In genomic region chr3:121156451-121157186, GRCm38 (mm10) we compare ENCODE assay signal across 12 mouse cellular contexts. TPM values are rescaled to one million over a fixed set of nuclear protein-coding genes. Genes with fewer than 3 reads are reported as not detected.
A peak's percentile ranks its signal among the peaks of the same experiment; 100 is the strongest.
DNase-seq lines count a peak whose midpoint lies in the region; ATAC-seq lines count a peak whose summit lies in the region.
"Had no signal": no experiment of that assay in that cellular context is flagged by ENCODE, and none has a peak within 500 bp of the region (broad histone marks: within the 10 kb centered on the region; RNA-seq: fewer than 3 reads in every experiment).

No protein-coding gene starts in this region.

- H3K9me3 ChIP-seq in forebrain, embryonic 11.5 days (ENCODE audit: control insufficient read depth, low read length): no peaks in the 10 kb centered on the region
- no peaks in the 10 kb centered on the region for H3K9me3 ChIP-seq in hindbrain, embryonic 15.5 days
- no peaks in the 10 kb centered on the region for H3K9me3 ChIP-seq in neural tube, embryonic 12.5 days
- H3K9me3 ChIP-seq in heart, embryonic 12.5 days (replicated peaks): no peaks in the 10 kb centered on the region; the same call in 1 of the 2 replicates
- H3K9me3 ChIP-seq: limb, embryonic 15.5 days; lung, embryonic 15.5 days had no signal

- H3K36me3 ChIP-seq in forebrain, embryonic 11.5 days (ENCODE audit: control insufficient read depth, insufficient read depth, low read length): no peaks in the 10 kb centered on the region
- no peaks in the 10 kb centered on the region for H3K36me3 ChIP-seq in hindbrain, embryonic 15.5 days
- H3K36me3 ChIP-seq in neural tube, embryonic 12.5 days: no peaks in the 10 kb centered on the region
- no peaks in the 10 kb centered on the region for H3K36me3 ChIP-seq in heart, embryonic 12.5 days
- H3K36me3 ChIP-seq: limb, embryonic 15.5 days; lung, embryonic 15.5 days had no signal

- H3K4me2 ChIP-seq in forebrain, embryonic 11.5 days (ENCODE audit: low read depth, low read length, severe bottlenecking): peak overlapping the region; percentile 31; the same call in 1 of the 2 replicates
- peak overlapping the region; percentile 26 for H3K4me2 ChIP-seq in hindbrain, embryonic 15.5 days
- H3K4me2 ChIP-seq in neural tube, embryonic 12.5 days (replicated peaks): peak overlapping the region; percentile 44
- no peak overlapping the region for H3K4me2 ChIP-seq in heart, embryonic 12.5 days
- H3K4me2 ChIP-seq: limb, embryonic 15.5 days; lung, embryonic 15.5 days had no signal

- peak overlapping the region; percentile 59; the same call in 1 of the 2 replicates for H3K27ac ChIP-seq in forebrain, embryonic 11.5 days (ENCODE audit: low read depth, low read length)
- H3K27ac ChIP-seq in hindbrain, embryonic 15.5 days (replicated peaks): no peak overlapping the region
- no peak overlapping the region for H3K27ac ChIP-seq in neural tube, embryonic 12.5 days
- no peak overlapping the region for H3K27ac ChIP-seq in heart, embryonic 12.5 days (ENCODE audit: poor library complexity, severe bottlenecking)
- H3K27ac ChIP-seq: heart, adult 2 months; limb, embryonic 15.5 days; lung, embryonic 15.5 days had no signal

- ATAC-seq in forebrain, embryonic 11.5 days (replicated peaks; ENCODE audit: low FRiP score): peak; percentile 80
- ATAC-seq in hindbrain, embryonic 15.5 days (ENCODE audit: low FRiP score, low read depth): no peak
- ATAC-seq in neural tube, embryonic 12.5 days (ENCODE audit: low FRiP score, low read depth): peak; percentile 73
- ATAC-seq in heart, embryonic 12.5 days (ENCODE audit: insufficient number of reproducible peaks, low FRiP score): no peak
- ATAC-seq: activated CD4-positive, CD25-positive, alpha-beta regulatory T cell, adult 4 months had no signal

- 31% methylated on average over 11 of the region's 11 CpGs for WGBS in forebrain, embryonic 11.5 days
- WGBS in hindbrain, embryonic 15.5 days: 53% methylated on average over 11 of the region's 11 CpGs
- 50% methylated on average over 11 of the region's 11 CpGs for WGBS in neural tube, embryonic 12.5 days
- 70% methylated on average over 11 of the region's 11 CpGs for WGBS in heart, embryonic 12.5 days

- H3K4me3 ChIP-seq in forebrain, embryonic 11.5 days (ENCODE audit: low read depth, low read length): 0 out of 2 replicates have a peak overlapping the region, but pooled peaks have one; percentile 3
- no peak overlapping the region for H3K4me3 ChIP-seq in hindbrain, embryonic 15.5 days
- H3K4me3 ChIP-seq in neural tube, embryonic 12.5 days: no peak overlapping the region
- H3K4me3 ChIP-seq in heart, embryonic 12.5 days: no peak overlapping the region
- H3K4me3 ChIP-seq: heart, adult 2 months; limb, embryonic 15.5 days; lung, embryonic 15.5 days had no signal

- peaks cover 11% of the 10 kb centered on the region for H3K4me1 ChIP-seq in forebrain, embryonic 11.5 days (replicated peaks; ENCODE audit: control insufficient read depth, insufficient read depth, low read length)
- peaks cover 16% of the 10 kb centered on the region for H3K4me1 ChIP-seq in hindbrain, embryonic 15.5 days (replicated peaks)
- H3K4me1 ChIP-seq in neural tube, embryonic 12.5 days: peaks cover 5% of the 10 kb centered on the region; the same call in 1 of the 2 replicates
- no peaks in the 10 kb centered on the region for H3K4me1 ChIP-seq in heart, embryonic 12.5 days (replicated peaks)

- no peaks in the 10 kb centered on the region for H3K27me3 ChIP-seq in forebrain, embryonic 11.5 days (ENCODE audit: control insufficient read depth, insufficient read depth, low read length)
- H3K27me3 ChIP-seq in hindbrain, embryonic 15.5 days: no peaks in the 10 kb centered on the region
- no peaks in the 10 kb centered on the region for H3K27me3 ChIP-seq in neural tube, embryonic 12.5 days (replicated peaks)
- no peaks in the 10 kb centered on the region for H3K27me3 ChIP-seq in heart, embryonic 12.5 days (replicated peaks)
- H3K27me3 ChIP-seq: limb, embryonic 15.5 days; lung, embryonic 15.5 days had no signal

- DNase-seq in cerebellum, postnatal 14 days: peak; percentile 27 to 39
- DNase-seq in cerebellum, adult 8-10 months: no peak
- no peak for DNase-seq in forebrain, embryonic 11.5 days (ENCODE audit: low spot score)
- no peak for DNase-seq in frontal cortex, postnatal 10 days (ENCODE audit: low spot score in 2 of 2)
- DNase-seq in adrenal gland, adult 18-20 months (ENCODE audit: low spot score in 2 of 2): no peak
- DNase-seq: heart, adult 2 months had no signal

- H3K9ac ChIP-seq in forebrain, embryonic 11.5 days (ENCODE audit: low read length): no peak overlapping the region
- no peak overlapping the region for H3K9ac ChIP-seq in hindbrain, embryonic 15.5 days
- H3K9ac ChIP-seq in neural tube, embryonic 12.5 days: no peak overlapping the region
- no peak overlapping the region for H3K9ac ChIP-seq in heart, embryonic 12.5 days
- H3K9ac ChIP-seq: limb, embryonic 15.5 days; lung, embryonic 15.5 days had no signal

RNA-seq across cellular contexts. Expression of gene Rwdd3, which starts 14.9 kb away (rescaled TPM):
- 4.0 and 5.1 TPM in 2 replicates for polyA plus RNA-seq in forebrain, embryonic 11.5 days (2014; fragmentation: Nextera tagmentation; extraction: Ambion mirVana)
- 6.6 and 7.4 TPM in 2 replicates for polyA plus RNA-seq in hindbrain, embryonic 15.5 days (2015; fragmentation: Nextera tagmentation; extraction: Ambion mirVana)
- 5.3 and 6.3 TPM in 2 replicates for polyA plus RNA-seq in neural tube, embryonic 12.5 days (2016; fragmentation: Nextera tagmentation; extraction: Ambion mirVana)
- polyA plus RNA-seq in heart, embryonic 12.5 days (2016; fragmentation: Nextera tagmentation; extraction: Ambion mirVana): 4.1 and 5.2 TPM in 2 replicates
- 1 to 10 TPM; 8.0 to 9.0 TPM for total RNA-seq in adrenal gland, adult 18-20 months (2021)

Comparison
In these comparisons a context has a peak if more than half of its experiments do, and no peak if none do; other contexts are left out.
1. DNase-seq: peak in cerebellum, postnatal 14 days (2 of 2); none in cerebellum, adult 8-10 months (single experiment), forebrain, embryonic 11.5 days (single experiment), frontal cortex, postnatal 10 days (0 of 2) and adrenal gland, adult 18-20 months (0 of 2).
2. ATAC-seq: peak in forebrain, embryonic 11.5 days (single experiment) and neural tube, embryonic 12.5 days (single experiment); none in hindbrain, embryonic 15.5 days (single experiment) and heart, embryonic 12.5 days (single experiment).